Mouse (Mus musculus) liver, embryonic 15.5 days (tissue): ENCODE results near the gene Aff1. TPM values are rescaled to one million over a fixed set of nuclear protein-coding genes. Genes with fewer than 3 reads are reported as not detected.

Experiments
- ATAC-seq: fragments of 200-750 bp; cut with Nextera tagmentation; 2 replicates; pipeline ENCODE4 v1.8.0; 2017; ENCODE audit warnings: moderate number of reproducible peaks, mild to moderate bottlenecking, moderate library complexity; ENCODE audit not compliant: insufficient read depth
- H3K27ac ChIP-seq: fragments of 300-500 bp; sonication (generic); replicated peaks from 2 replicates; pipeline ENCODE4 v1.5.1; 2015; ENCODE audit warnings: mild to moderate bottlenecking, inconsistent platforms
- H3K27me3 ChIP-seq: fragments of 300-500 bp; sonication (generic); 2 replicates; pipeline ENCODE4 v1.6.1; 2015; ENCODE audit warnings: mild to moderate bottlenecking, inconsistent platforms
- H3K36me3 ChIP-seq: fragments of 300-500 bp; sonication (generic); replicated peaks from 2 replicates; pipeline ENCODE4 v1.6.1; 2015; ENCODE audit warnings: moderate library complexity, mild to moderate bottlenecking, inconsistent platforms
- H3K4me1 ChIP-seq: fragments of 300-500 bp; sonication (generic); replicated peaks from 2 replicates; pipeline ENCODE4 v1.6.1; 2015; ENCODE audit warnings: inconsistent platforms
- H3K4me2 ChIP-seq: fragments of 300-500 bp; sonication (generic); 2 replicates; pipeline ENCODE4 v1.6.1; 2015; ENCODE audit warnings: moderate library complexity, mild to moderate bottlenecking, inconsistent platforms
- H3K4me3 ChIP-seq: fragments of 300-500 bp; sonication (generic); replicated peaks from 2 replicates; pipeline ENCODE4 v1.5.1; 2015; ENCODE audit warnings: mild to moderate bottlenecking, inconsistent platforms
- H3K9ac ChIP-seq: fragments of 300-500 bp; sonication (generic); 2 replicates; pipeline ENCODE4 v1.6.1; 2015; ENCODE audit warnings: moderate library complexity, mild to moderate bottlenecking, inconsistent platforms
- H3K9me3 ChIP-seq: fragments of 300-500 bp; sonication (generic); replicated peaks from 2 replicates; pipeline ENCODE4 v1.6.1; 2016; ENCODE audit warnings: inconsistent platforms
- WGBS: fragments of 180-500 bp; shearing (Covaris S2); methylation state at CpG from one replicate; pipeline ENCODE4 v1.1.7; 2015; ENCODE audit warnings: mixed read lengths; ENCODE audit not compliant: insufficient replicate concordance; 5-methylcytosine and 5-hydroxymethylcytosine counted together
- polyA plus RNA-seq: library from polyadenylated mRNA; unstranded; fragments of >200 nt; fragmentation: Nextera tagmentation; extraction: Ambion mirVana; gene quantifications from 2 replicates; pipeline ENCODE4 v1.2.1, GENCODE M21; 2015

Gene Aff1
- polyA plus RNA-seq, 1 experiment from 2014 or later, result 14.3 TPM

DNA sequence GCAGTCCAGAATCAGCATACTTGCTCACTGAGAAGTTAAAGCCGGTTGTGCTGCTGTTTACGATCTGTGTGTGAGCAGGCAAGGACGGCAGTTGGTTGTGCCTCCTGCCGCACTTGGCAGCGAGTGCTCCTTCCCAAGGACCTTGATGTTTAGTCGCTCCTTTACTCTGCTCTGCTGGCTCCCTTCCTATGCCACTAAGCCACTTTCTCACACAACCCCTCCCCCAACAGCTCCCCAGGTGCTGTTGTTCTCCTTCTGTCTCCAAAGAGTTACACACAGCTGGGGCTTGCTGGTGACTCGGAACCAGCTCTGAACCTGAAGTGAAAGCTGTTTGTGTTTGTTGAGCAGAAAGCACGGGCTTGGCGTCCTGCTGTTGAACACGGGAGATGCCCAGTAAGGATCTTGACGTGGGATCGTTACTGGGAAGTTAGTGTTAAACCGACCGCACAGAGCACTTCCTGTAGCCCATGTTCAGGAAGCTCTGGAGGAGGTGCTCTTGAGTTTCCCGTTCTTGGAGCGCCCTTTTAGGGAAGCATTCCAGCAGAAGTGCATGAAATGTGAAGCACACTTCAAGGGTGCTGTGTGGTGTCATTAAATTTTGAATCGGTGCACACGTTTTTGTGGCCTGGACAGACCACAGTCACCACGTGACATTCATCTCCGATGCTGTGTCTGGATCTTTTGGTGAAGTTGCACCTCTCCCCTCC lies 68.4 kb downstream of the Aff1 start:
- H3K9me3 ChIP-seq, result no peaks in the 10 kb centered on the region
- peak; percentile 74 for ATAC-seq
- H3K27ac ChIP-seq, result peak overlapping the region; percentile 100
- WGBS, result 1% methylated on average over 20 of the region's 20 CpGs
- peaks cover 35% of the 10 kb centered on the region for H3K36me3 ChIP-seq
- H3K4me2 ChIP-seq, result peak overlapping the region; percentile 89
- H3K27me3 ChIP-seq, result no peaks in the 10 kb centered on the region
- H3K4me1 ChIP-seq, result peaks cover 94% of the 10 kb centered on the region
- peak overlapping the region; percentile 69 for H3K9ac ChIP-seq
- H3K4me3 ChIP-seq, result peak overlapping the region; percentile 86

- no peak for ATAC-seq
- Histone ChIP-seq H3K27me3 (no peaks in the 10 kb centered on the region), H3K4me2 (peak overlapping the region; percentile 89), H3K9ac (no peak overlapping the region), H3K27ac (peak overlapping the region; percentile 83), H3K4me1 (peaks cover 93% of the 10 kb centered on the region), H3K9me3 (no peaks in the 10 kb centered on the region), H3K4me3 (peak overlapping the region; percentile 21; the same call in 1 of the 2 replicates), H3K36me3 (peaks cover 35% of the 10 kb centered on the region)
- 33% methylated on average over 7 of the region's 7 CpGs for WGBS
These were observed 69.6 kb downstream of the Aff1 start for GRCm38 (mm10) chr5:103761754-103762153.

GRCm38 (mm10) chr5:103762850-103763254 lies 70.7 kb downstream of the Aff1 start:
- Histone ChIP-seq H3K27ac (peak overlapping the region; percentile 83), H3K4me3 (peak overlapping the region; percentile 32), H3K9ac (peak overlapping the region; percentile 46), H3K27me3 (no peaks in the 10 kb centered on the region), H3K4me1 (peaks cover 93% of the 10 kb centered on the region), H3K36me3 (peaks cover 36% of the 10 kb centered on the region), H3K4me2 (peak overlapping the region; percentile 89), H3K9me3 (no peaks in the 10 kb centered on the region)
- no peak for ATAC-seq
- 9% methylated on average over 4 of the region's 4 CpGs for WGBS

GRCm38 (mm10) chr5:103765356-103765755 lies 73.2 kb downstream of the Aff1 start:
- no peak for ATAC-seq
- H3K4me1 ChIP-seq, result peaks cover 92% of the 10 kb centered on the region

DNA sequence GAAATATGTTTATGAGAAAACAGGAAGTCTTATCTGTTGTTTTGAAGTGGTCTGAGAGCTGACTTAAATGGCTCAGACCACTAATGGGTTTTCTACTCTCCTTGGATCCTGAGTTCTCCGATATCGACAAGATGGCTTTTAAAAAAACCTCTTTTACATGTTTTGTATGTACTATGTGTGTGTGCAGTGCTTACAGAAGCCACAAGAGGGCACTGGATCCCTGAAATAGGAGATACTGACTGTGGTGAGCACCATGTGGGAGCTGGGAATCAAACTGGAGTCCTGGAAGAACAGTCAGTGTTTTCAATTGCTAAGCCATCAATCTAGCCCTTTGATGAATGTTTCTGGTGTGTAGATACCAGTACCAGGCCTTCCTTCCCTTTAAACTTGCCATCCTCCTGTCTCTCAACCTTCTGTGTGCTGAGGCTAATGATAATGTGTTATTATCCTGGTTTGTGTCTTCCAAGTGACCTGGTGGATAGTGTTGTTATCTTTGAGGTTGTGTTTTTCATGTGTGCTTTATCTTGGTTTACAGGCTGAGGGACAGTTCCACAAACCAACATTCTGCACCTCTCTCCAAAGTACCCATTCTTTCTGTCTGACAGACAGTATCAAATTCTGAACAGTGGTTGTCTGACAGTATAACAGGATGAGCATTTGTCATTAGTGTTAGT lies 73.7 kb downstream of the Aff1 start:
- Histone ChIP-seq H3K4me3 (no peak overlapping the region), H3K27ac (no peak overlapping the region), H3K9ac (no peak overlapping the region), H3K36me3 (peaks cover 43% of the 10 kb centered on the region), H3K27me3 (no peaks in the 10 kb centered on the region), H3K4me1 (peaks cover 92% of the 10 kb centered on the region), H3K9me3 (no peaks in the 10 kb centered on the region), H3K4me2 (no peak overlapping the region)
- ATAC-seq, result no peak
- WGBS, result 97% methylated on average over 2 of the region's 2 CpGs

More at GRCm38 (mm10) chr5:103765356-103765755, 73.2 kb downstream of the Aff1 start:
- 90% methylated on average over 4 of the region's 4 CpGs for WGBS
- Histone ChIP-seq H3K27ac (no peak overlapping the region; the same call in 1 of the 2 replicates), H3K36me3 (peaks cover 41% of the 10 kb centered on the region), H3K4me2 (no peak overlapping the region), H3K9me3 (no peaks in the 10 kb centered on the region), H3K27me3 (no peaks in the 10 kb centered on the region), H3K9ac (no peak overlapping the region), H3K4me3 (no peak overlapping the region)

- no peaks in the 10 kb centered on the region for H3K27me3 ChIP-seq
- H3K4me3 ChIP-seq, result no peak overlapping the region
- H3K4me2 ChIP-seq, result no peak overlapping the region
- peaks cover 43% of the 10 kb centered on the region for H3K36me3 ChIP-seq
- peaks cover 94% of the 10 kb centered on the region for H3K4me1 ChIP-seq
- 85% methylated on average over 4 of the region's 4 CpGs for WGBS
- no peak for ATAC-seq
- no peak overlapping the region for H3K9ac ChIP-seq
- no peaks in the 10 kb centered on the region for H3K9me3 ChIP-seq
- H3K27ac ChIP-seq, result no peak overlapping the region; the same call in 1 of the 2 replicates
These were observed 74.2 kb downstream of the Aff1 start for GRCm38 (mm10) chr5:103766432-103766815.

- H3K27ac ChIP-seq, result peak overlapping the region; percentile 86
- no peak for ATAC-seq
- peak overlapping the region; percentile 39; the same call in 1 of the 2 replicates for H3K4me3 ChIP-seq
- H3K36me3 ChIP-seq, result peaks cover 36% of the 10 kb centered on the region
- H3K9me3 ChIP-seq, result no peaks in the 10 kb centered on the region
- H3K4me1 ChIP-seq, result peaks cover 91% of the 10 kb centered on the region
- H3K4me2 ChIP-seq, result peak overlapping the region; percentile 70
- H3K27me3 ChIP-seq, result no peaks in the 10 kb centered on the region
- peak overlapping the region; percentile 39; the same call in 1 of the 2 replicates for H3K9ac ChIP-seq
- 73% methylated on average over 3 of the region's 3 CpGs for WGBS
These were observed 76.8 kb downstream of the Aff1 start for GRCm38 (mm10) chr5:103768961-103769360.

GRCm38 (mm10) chr5:103769701-103770100 lies 77.5 kb downstream of the Aff1 start:
- ATAC-seq, result peak; percentile 73
- WGBS, result 25% methylated on average over 9 of the region's 9 CpGs
- H3K36me3 ChIP-seq, result peaks cover 33% of the 10 kb centered on the region
- peak overlapping the region; percentile 39 for H3K4me3 ChIP-seq
- H3K4me1 ChIP-seq, result peaks cover 94% of the 10 kb centered on the region
- peak overlapping the region; percentile 70 for H3K4me2 ChIP-seq
- peak overlapping the region; percentile 39; the same call in 1 of the 2 replicates for H3K9ac ChIP-seq
- H3K27ac ChIP-seq, result peak overlapping the region; percentile 86
- H3K9me3 ChIP-seq, result no peaks in the 10 kb centered on the region
- no peaks in the 10 kb centered on the region for H3K27me3 ChIP-seq

DNA sequence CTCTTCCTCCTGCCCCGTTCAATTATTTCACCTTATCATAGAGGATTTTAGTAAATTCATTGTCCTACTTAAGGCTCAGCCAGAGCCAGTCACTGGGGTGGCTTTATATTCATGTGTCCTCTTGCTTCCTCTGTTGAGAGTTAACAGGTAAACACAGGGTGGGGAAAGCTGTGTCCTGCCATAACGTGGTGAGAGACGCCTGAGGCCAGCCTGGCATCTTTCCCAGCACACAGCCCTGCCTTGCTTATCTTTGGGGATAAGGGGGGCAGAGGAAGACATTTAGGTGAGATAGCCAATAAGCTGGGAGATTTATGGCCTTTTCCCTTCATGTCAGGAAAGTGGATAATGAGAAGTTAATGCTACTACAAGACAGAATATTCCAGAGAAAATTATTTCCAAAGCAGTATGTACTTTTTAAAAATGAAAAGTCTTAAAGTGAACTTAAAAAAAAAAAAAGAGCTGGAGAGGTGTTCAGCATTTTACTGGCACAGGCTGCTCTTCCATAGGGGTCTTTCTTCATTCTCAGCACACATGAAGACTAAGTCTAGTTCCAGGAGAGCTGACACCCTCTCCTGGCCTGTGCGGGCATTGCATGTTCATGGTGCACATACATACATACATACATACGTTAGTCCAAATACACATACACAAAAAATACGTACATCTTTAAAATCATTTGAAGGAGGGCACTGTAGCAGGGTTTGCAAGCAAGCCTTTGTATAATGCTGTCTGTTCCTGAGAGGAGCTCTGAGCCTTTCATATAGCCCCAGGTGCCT lies 78.5 kb downstream of the Aff1 start:
- Histone ChIP-seq H3K27me3 (no peaks in the 10 kb centered on the region), H3K9ac (no peak overlapping the region; the same call in 1 of the 2 replicates), H3K36me3 (peaks cover 29% of the 10 kb centered on the region), H3K9me3 (no peaks in the 10 kb centered on the region), H3K4me2 (peak overlapping the region; percentile 70), H3K4me1 (peaks cover 96% of the 10 kb centered on the region), H3K4me3 (no peak overlapping the region; the same call in 1 of the 2 replicates), H3K27ac (peak overlapping the region; percentile 86)
- ATAC-seq, result peak; percentile 39
- WGBS, result 57% methylated on average over 6 of the region's 6 CpGs

DNA sequence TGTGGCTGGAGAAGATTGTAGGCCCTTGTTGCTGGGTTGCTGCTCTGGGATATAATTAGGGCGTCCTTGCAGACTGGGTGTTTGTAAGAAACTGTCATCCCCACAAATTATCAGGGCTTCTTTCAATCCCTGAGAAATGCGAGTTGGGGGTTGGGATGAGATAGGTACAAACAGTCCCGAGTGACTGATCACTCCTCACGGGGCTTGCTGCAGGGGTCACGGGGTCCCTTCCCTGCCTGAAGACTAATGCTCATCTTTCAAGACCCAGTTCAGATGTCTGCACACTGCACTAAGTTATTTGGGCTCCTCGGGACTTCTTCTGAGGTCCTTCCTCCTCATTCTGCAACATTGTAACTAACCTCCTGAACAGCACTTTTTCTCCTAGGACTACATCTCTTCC lies 79.2 kb downstream of the Aff1 start:
- Histone ChIP-seq H3K4me1 (peaks cover 96% of the 10 kb centered on the region), H3K9me3 (no peaks in the 10 kb centered on the region)
- WGBS, result 64% methylated on average over 6 of the region's 6 CpGs

More for the DNA sequence above, 79.2 kb downstream of the Aff1 start:
- no peak for ATAC-seq
- no peak overlapping the region for H3K9ac ChIP-seq
- no peaks in the 10 kb centered on the region for H3K27me3 ChIP-seq
- H3K4me3 ChIP-seq, result no peak overlapping the region
- peak overlapping the region; percentile 12; the same call in 1 of the 2 replicates for H3K27ac ChIP-seq
- H3K4me2 ChIP-seq, result no peak overlapping the region
- H3K36me3 ChIP-seq, result peaks cover 21% of the 10 kb centered on the region
